Mouse (Mus musculus): ENCODE data around the gene Endou. TPM values are rescaled to one million over a fixed set of nuclear protein-coding genes. Genes with fewer than 3 reads are reported as not detected.
"Not testable (repeated sequence)": the region's sequence is repeated elsewhere in the genome, so short reads cannot be mapped to it uniquely, and the experiment has no call there.

The Endou gene
- polyA plus RNA-seq, 1 experiment from 2014 or later = 0.33 TPM

DNA sequence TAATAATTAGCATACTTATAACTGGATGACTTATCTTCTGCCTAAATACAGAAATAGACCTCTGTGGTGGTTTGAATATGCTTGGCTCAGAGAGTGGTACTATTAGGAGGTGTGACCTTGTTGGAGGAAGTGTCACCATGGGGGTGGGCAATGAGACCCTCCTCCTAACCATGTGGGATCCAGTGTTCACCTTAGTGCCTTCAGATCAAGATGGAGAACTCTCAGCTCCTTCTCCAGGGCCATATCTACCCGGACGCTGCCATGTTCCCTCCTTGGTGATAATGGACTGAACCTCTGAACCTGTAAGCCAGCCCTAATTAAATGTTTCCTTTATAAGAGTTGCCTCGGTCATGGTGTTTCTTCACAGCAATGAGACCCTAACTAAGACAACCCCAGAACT, 53.8 kb downstream of the Endou start:
- H3K36me3 ChIP-seq = peaks cover 82% of the 10 kb centered on the region

DNA sequence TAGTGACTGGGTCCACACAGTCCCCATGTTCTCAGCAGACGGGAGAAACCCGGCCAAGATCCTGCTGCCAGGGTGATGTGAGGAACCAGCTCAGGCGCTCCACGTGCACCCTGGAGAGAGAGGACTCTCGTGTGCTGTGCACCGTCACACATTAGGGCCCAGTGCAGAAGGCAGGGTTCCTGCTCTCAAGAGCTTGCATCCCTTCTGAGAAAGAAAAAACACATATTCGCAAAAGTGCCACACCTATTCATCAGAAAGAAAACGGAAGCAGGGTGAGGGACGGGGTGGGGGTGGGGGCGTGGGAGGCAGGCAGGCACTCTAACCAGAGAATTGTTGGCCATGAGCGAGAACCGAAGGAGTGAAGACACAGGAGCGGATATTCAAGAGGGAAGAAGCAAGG, 55.2 kb downstream of the Endou start:
- Histone ChIP-seq H3K27me3 (no peaks in the 10 kb centered on the region), H3K4me3 (no peak overlapping the region), H3K4me2 (replicated peaks) (no peak overlapping the region), H3K27ac (no peak overlapping the region), H3K9me3 (no peaks in the 10 kb centered on the region), H3K4me1 (peaks cover 5% of the 10 kb centered on the region), H3K9ac (no peak overlapping the region), H3K36me3 (peaks cover 73% of the 10 kb centered on the region)
- WGBS = 91% methylated on average over 13 of the region's 13 CpGs
- no peak for ATAC-seq (ENCODE audit: insufficient number of reproducible peaks, insufficient read depth, low FRiP score, low TSS enrichment)

More for the DNA sequence above, 53.8 kb downstream of the Endou start:
- no peak overlapping the region for H3K4me2 ChIP-seq (replicated peaks)
- H3K27ac ChIP-seq = no peak overlapping the region
- ATAC-seq (ENCODE audit: insufficient number of reproducible peaks, insufficient read depth, low FRiP score, low TSS enrichment) = no peak
- H3K27me3 ChIP-seq = no peaks in the 10 kb centered on the region
- peaks cover 2% of the 10 kb centered on the region for H3K4me1 ChIP-seq
- no peak overlapping the region for H3K9ac ChIP-seq
- H3K4me3 ChIP-seq = no peak overlapping the region
- H3K9me3 ChIP-seq = no peaks in the 10 kb centered on the region
- 96% methylated on average over 3 of the region's 3 CpGs for WGBS

DNA sequence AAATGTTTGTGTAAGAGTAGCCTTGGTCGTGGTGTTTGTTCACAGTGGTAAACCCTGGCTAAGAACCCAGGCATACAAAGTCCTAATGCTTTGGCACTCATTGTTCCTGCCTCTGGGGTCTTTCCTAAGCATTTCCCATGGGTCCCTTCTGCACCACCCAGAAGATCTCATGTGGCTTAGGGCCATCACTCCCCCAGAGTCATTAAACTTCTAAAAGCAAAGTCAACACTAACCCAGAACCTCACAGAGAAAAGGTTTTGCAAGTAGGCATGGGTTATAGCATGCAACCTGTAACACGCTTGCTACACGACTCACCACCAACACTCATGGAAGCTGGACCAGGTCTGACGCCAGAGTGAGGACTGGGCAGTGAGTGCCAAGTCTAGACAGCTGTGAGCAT, 56.7 kb downstream of the Endou start:
- ATAC-seq (ENCODE audit: insufficient number of reproducible peaks, insufficient read depth, low FRiP score, low TSS enrichment) = no peak
- H3K4me3 ChIP-seq = no peak overlapping the region
- H3K36me3 ChIP-seq = peaks cover 62% of the 10 kb centered on the region
- H3K9me3 ChIP-seq = no peaks in the 10 kb centered on the region
- H3K27me3 ChIP-seq = no peaks in the 10 kb centered on the region
- H3K9ac ChIP-seq = no peak overlapping the region
- peaks cover 5% of the 10 kb centered on the region for H3K4me1 ChIP-seq
- no peak overlapping the region for H3K4me2 ChIP-seq (replicated peaks)
- no peak overlapping the region for H3K27ac ChIP-seq
- WGBS = 86% methylated on average over 4 of the region's 4 CpGs

DNA sequence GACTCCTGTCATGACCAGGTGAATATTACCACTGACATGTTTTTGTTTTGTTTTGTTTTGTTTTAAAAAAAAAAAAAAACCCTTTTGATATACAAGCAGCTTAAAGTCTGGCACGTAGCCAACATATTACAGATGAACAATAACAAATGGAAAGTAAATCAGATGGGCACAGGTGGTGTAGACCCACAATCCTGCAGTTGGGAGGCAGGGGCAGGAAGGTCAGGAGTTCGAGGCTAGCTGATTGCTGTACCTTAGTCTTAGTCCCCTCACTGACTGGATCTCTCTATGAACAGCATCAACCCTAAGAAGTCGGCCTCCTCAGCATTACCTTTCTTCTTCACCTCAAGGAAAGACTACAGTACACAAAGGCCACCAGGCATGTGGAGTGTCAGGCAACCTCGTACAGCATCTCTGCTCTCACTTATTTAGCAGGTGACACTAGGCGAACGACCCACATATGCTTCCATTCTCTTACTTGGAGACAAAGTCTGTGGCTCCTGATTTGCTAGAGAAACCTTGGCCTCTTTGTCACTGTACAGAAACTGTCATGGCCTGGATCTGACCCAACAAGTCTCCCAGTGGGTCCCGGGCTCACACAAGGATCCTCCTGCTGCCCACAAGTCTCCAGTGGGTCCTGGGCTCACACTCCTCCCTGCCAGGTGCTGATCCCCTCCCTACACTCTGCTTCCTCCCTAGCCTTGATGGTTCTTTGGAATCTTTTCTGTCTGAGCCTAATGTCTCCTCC, 57.7 kb downstream of the Endou start:
- Histone ChIP-seq H3K9me3 (no peaks in the 10 kb centered on the region), H3K4me3 (no peak overlapping the region), H3K4me2 (replicated peaks) (no peak overlapping the region), H3K9ac (no peak overlapping the region), H3K27me3 (no peaks in the 10 kb centered on the region), H3K27ac (no peak overlapping the region), H3K36me3 (peaks cover 57% of the 10 kb centered on the region), H3K4me1 (peaks cover 5% of the 10 kb centered on the region)
- WGBS = 89% methylated on average over 7 of the region's 7 CpGs
- no peak for ATAC-seq (ENCODE audit: insufficient number of reproducible peaks, insufficient read depth, low FRiP score, low TSS enrichment)

DNA sequence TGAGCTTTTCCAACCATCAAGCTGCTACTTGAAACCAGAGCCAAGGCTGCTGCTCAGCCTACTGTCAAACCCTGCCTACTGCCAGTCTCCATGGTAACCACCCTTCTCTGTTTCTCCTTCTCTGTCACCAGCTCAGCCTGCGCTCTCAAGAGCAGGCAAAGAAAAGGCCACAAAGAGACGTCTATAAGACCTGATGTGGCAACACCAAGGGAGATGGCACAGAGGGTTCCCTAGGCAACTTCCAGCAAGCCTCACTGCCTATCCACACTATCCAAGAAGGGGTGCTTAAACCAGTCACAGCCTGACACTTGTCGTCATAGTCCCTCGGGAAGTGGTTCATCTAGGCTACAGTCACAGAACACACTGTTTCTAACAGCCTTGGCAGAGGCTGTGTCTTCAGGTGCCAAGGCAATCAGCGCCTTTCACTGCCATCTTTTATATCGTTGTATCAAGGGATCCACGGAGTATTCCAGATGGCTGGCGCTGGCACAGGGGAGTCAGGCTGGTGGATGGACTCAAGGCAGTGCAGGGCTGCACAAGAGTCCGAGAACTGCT, 58.9 kb downstream of the Endou start:
- H3K27me3 ChIP-seq = no peaks in the 10 kb centered on the region
- no peaks in the 10 kb centered on the region for H3K9me3 ChIP-seq
- peaks cover 5% of the 10 kb centered on the region for H3K4me1 ChIP-seq
- WGBS = 75% methylated on average over 9 of the region's 9 CpGs
- no peak overlapping the region for H3K4me3 ChIP-seq
- no peak overlapping the region for H3K9ac ChIP-seq
- ATAC-seq (ENCODE audit: insufficient number of reproducible peaks, insufficient read depth, low FRiP score, low TSS enrichment) = no peak; the same call in 1 of the 2 replicates
- no peak overlapping the region for H3K4me2 ChIP-seq (replicated peaks)
- H3K27ac ChIP-seq = no peak overlapping the region
- H3K36me3 ChIP-seq = peaks cover 45% of the 10 kb centered on the region

DNA sequence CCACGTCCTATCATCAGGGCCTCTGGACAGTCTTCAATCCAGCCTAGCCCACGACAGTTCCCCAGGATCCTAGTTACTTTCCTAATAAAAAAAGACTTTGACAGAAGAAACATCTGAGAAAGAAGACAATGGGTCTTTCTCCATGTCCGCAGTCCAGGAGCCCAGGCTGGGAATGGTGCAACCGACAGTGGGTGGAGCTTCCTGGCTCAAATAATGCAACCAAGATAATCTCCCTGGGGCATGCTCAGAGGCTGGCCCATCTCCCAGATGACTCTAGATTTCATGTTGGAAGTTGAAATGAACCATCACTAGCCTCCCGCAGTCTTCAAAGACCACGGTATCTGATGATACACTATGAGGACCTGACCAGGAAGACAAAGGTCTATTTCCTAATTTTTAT, 60.6 kb downstream of the Endou start:
- Histone ChIP-seq H3K9ac (no peak overlapping the region), H3K27me3 (no peaks in the 10 kb centered on the region), H3K9me3 (no peaks in the 10 kb centered on the region), H3K4me2 (replicated peaks) (no peak overlapping the region), H3K4me3 (no peak overlapping the region), H3K27ac (no peak overlapping the region), H3K36me3 (peaks cover 28% of the 10 kb centered on the region), H3K4me1 (peaks cover 5% of the 10 kb centered on the region)
- WGBS = 76% methylated on average over 6 of the region's 6 CpGs
- ATAC-seq (ENCODE audit: insufficient number of reproducible peaks, insufficient read depth, low FRiP score, low TSS enrichment) = no peak

DNA sequence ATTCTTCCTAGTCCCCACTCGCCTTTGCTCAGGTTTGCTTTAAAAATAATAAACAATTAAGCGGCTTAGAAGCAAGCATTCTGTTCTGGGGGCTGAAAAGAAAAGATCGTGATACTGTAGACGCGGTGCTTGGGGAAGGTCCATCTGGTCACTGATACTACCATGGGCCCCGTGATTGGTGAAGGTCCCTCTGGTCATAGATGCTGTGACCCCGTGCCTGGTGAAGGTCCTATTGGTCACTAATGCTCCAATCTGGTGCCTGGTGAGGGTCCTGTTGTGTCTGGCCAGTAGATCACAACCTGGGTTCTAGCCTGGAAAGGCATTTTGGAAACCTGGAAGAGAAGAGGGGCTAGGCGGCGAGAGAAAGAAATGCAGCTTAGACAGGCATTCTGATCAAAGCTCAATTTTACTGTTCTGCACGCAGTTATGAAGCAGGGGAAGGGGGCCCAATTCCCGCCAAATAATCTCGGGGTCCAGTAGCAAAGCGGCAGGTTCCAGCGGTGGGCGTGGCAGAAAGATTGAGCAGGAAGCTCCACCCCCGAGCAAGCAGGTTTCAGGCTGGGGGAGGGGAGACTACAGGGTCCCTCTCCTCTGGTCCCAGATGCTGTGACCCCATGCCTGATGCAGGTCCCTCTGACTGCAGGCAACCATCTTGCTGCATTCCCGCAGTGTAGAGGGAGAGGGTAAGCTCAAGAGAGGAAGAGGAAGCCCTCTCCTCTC, 62.8 kb downstream of the Endou start:
- H3K4me3 ChIP-seq, H3K27ac ChIP-seq: not testable (repeated sequence)

DNA sequence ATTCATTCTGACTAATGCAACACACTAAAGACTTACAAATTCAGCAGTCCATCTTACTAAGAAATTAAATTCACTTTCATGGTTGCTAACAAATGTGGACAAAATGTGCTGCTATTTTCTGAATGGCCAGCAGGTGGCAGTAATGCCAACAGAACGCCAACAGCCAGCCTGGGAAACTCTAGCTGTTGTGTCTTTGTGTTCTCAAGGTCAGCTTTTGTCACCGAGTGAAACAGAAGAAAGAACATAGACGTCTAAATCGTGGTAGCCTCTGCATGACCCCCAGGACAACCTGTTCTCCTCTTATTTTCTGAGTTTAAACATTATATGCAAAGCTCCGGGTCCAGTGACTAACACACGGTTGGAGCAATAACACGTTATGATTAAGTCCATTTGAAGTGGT, 63.7 kb downstream of the Endou start:
- H3K4me2 ChIP-seq (replicated peaks) = no peak overlapping the region
- peaks cover 4% of the 10 kb centered on the region; the same call in 1 of the 2 replicates for H3K36me3 ChIP-seq
- ATAC-seq (ENCODE audit: insufficient number of reproducible peaks, insufficient read depth, low FRiP score, low TSS enrichment) = no peak
- H3K9ac ChIP-seq = no peak overlapping the region
- no peak overlapping the region for H3K27ac ChIP-seq
- WGBS = 34% methylated on average over 7 of the region's 7 CpGs
- H3K4me3 ChIP-seq = no peak overlapping the region
- no peaks in the 10 kb centered on the region for H3K27me3 ChIP-seq
- H3K9me3 ChIP-seq = no peaks in the 10 kb centered on the region
- peaks cover 4% of the 10 kb centered on the region for H3K4me1 ChIP-seq

More for the DNA sequence above, 62.8 kb downstream of the Endou start:
- 61% methylated on average over 17 of the region's 17 CpGs for WGBS
- H3K27me3 ChIP-seq; H3K4me2 ChIP-seq (replicated peaks); ATAC-seq (ENCODE audit: insufficient number of reproducible peaks, insufficient read depth, low FRiP score, low TSS enrichment); H3K9me3 ChIP-seq; H3K9ac ChIP-seq; H3K4me1 ChIP-seq: not testable (repeated sequence)
- peaks cover 12% of the 10 kb centered on the region for H3K36me3 ChIP-seq

DNA sequence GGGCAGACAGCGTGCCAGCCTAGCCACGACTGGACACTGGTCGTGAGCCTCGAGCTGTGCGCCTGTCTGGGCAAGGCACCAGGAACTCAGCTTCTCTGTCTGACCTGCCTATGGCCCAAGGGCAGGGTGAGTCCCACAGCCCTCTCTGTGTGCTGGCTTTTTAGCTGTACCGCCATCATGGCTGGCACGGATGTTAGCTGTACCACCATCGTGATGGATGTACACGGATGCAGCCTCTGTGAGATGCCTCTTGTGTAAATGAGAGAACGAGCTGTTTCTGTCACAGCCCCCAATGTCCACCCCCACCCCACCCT, 64.7 kb downstream of the Endou start:
- no peaks in the 10 kb centered on the region for H3K36me3 ChIP-seq
- no peak for ATAC-seq (ENCODE audit: insufficient number of reproducible peaks, insufficient read depth, low FRiP score, low TSS enrichment)
- 95% methylated on average over 10 of the region's 10 CpGs for WGBS

DNA sequence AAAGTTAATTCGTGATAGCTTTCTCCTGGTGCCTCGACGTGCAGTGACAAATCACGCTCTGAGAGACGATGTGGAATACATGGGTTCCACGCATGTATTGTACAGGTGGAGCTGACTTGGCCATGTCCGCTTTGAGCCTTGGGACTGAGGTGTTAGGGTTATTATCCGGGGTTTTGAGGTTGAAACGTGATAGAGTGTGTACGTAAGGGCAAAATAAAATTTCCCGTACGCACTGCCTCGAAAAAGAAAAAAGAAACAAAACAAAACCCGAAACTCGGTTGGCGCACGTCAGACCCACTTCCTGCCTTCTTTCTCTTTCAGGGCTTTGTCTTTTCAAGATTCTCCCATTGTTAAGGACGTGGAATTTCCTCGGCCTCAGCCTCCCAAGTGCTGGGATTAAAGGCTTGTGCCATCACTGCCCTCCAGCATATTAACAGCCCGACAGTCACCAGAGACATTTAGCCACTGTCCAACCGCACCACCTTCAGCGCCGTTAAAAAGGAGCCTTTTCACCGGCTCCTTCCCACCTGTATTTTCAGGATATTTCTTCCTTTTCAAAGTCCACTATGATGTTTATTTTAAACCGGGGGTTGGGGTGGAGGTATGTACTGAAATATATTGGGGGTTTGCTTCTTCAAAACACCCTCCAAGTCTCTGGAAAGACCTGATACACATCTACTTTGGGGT, 65.2 kb downstream of the Endou start:
- Histone ChIP-seq H3K9ac (no peak overlapping the region), H3K4me2 (replicated peaks) (no peak overlapping the region), H3K27ac (no peak overlapping the region), H3K36me3 (no peaks in the 10 kb centered on the region), H3K4me3 (no peak overlapping the region), H3K27me3 (no peaks in the 10 kb centered on the region), H3K9me3 (no peaks in the 10 kb centered on the region), H3K4me1 (no peaks in the 10 kb centered on the region)
- ATAC-seq (ENCODE audit: insufficient number of reproducible peaks, insufficient read depth, low FRiP score, low TSS enrichment) = no peak
- WGBS = 70% methylated on average over 25 of the region's 25 CpGs

More for the DNA sequence above, 64.7 kb downstream of the Endou start:
- Histone ChIP-seq H3K4me3 (no peak overlapping the region), H3K27ac (no peak overlapping the region), H3K27me3 (no peaks in the 10 kb centered on the region), H3K4me2 (replicated peaks) (no peak overlapping the region), H3K9ac (no peak overlapping the region), H3K4me1 (no peaks in the 10 kb centered on the region), H3K9me3 (no peaks in the 10 kb centered on the region)

DNA sequence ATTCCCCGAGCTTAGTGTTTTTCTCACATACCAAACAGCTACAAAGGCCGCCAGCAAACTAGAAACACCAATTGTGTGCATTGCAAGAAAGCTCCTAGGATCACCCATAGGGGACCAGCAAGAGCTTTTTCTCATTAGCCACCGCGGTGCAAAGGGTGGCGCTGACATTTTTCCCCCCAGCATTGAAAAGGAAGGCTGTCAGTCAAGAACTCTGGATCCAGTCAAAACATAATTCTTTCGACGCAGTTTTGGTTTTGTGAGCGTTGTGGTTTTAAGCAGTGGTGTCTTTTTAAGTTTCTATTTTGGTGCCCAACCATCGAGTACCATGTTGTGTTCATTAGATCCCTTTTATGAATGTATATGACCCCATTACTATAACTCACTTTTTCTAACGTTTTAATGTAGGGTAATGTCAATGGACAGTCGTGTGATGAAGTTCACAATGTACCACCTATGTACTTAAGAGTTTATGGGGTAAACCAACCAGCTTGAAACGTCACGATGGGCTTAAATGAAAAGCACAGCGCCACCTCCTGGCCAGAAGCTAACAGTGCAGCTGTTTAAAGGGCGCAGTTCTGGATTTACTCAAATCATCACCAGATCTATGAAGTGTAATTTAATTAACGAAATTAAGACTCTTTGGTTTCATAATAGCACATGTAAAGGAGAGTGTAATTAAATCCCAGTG, 66.0 kb downstream of the Endou start:
- no peak overlapping the region for H3K4me2 ChIP-seq (replicated peaks)
- ATAC-seq (ENCODE audit: insufficient number of reproducible peaks, insufficient read depth, low FRiP score, low TSS enrichment) = no peak
- no peaks in the 10 kb centered on the region for H3K36me3 ChIP-seq
- no peak overlapping the region for H3K9ac ChIP-seq
- H3K4me1 ChIP-seq = no peaks in the 10 kb centered on the region
- H3K27me3 ChIP-seq = no peaks in the 10 kb centered on the region
- H3K4me3 ChIP-seq = no peak overlapping the region
- no peaks in the 10 kb centered on the region for H3K9me3 ChIP-seq
- H3K27ac ChIP-seq = no peak overlapping the region
- WGBS = 58% methylated on average over 16 of the region's 16 CpGs
